Mouse (Mus musculus) embryonic facial prominence, embryonic 11.5 days (tissue): ENCODE measurements at regions not wholly inside any gene's neighbourhood (a gene's known extent, or its start where the extent isn't known, plus 50 kb on each side); places are given as distances from the start of the nearest gene placed in this dataset.

Source experiments
- ATAC-seq: fragments of 200-750 bp; cut with Nextera tagmentation; replicated peaks from 2 replicates; pipeline ENCODE4 v1.8.0; 2017; ENCODE audit warnings: low read depth; ENCODE audit not compliant: insufficient number of reproducible peaks, low FRiP score, low TSS enrichment
- DNase-seq: peaks from one replicate; pipeline ENCODE4 v3.0.0-alpha.2; 2015; ENCODE audit warnings: low spot score
- H3K27ac ChIP-seq: fragments of 300-500 bp; sonication (generic); replicated peaks from 2 replicates; pipeline ENCODE4 v1.5.1; 2014; ENCODE audit warnings: mild to moderate bottlenecking, low read depth, low read length, control low read depth
- H3K27me3 ChIP-seq: fragments of 300-500 bp; sonication (generic); 2 replicates; pipeline ENCODE4 v1.6.1; 2014; ENCODE audit warnings: mild to moderate bottlenecking, low read length, moderate library complexity, mixed read lengths; ENCODE audit not compliant: control insufficient read depth, insufficient read depth
- H3K36me3 ChIP-seq: fragments of 300-500 bp; sonication (generic); replicated peaks from 2 replicates; pipeline ENCODE4 v1.6.1; 2014; ENCODE audit warnings: low read depth, mild to moderate bottlenecking, low read length, moderate library complexity, mixed read lengths; ENCODE audit not compliant: control insufficient read depth, insufficient read depth
- H3K4me1 ChIP-seq: fragments of 300-500 bp; sonication (generic); 2 replicates; pipeline ENCODE4 v1.6.1; 2014; ENCODE audit warnings: low read length, mixed read lengths; ENCODE audit not compliant: control insufficient read depth, insufficient read depth
- H3K4me2 ChIP-seq: fragments of 300-500 bp; sonication (generic); 2 replicates; pipeline ENCODE4 v1.6.1; 2014; ENCODE audit warnings: low read depth, mild to moderate bottlenecking, control low read depth, low read length, moderate library complexity
- H3K4me3 ChIP-seq: fragments of 300-500 bp; sonication (generic); 2 replicates; pipeline ENCODE4 v1.5.1; 2014; ENCODE audit warnings: low read depth, low read length, control low read depth
- H3K9ac ChIP-seq: fragments of 300-500 bp; sonication (generic); replicated peaks from 2 replicates; pipeline ENCODE4 v1.6.1; 2014; ENCODE audit warnings: mild to moderate bottlenecking, control low read depth, low read length
- H3K9me3 ChIP-seq: fragments of 300-500 bp; sonication (generic); replicated peaks from 2 replicates; pipeline ENCODE4 v1.6.1; 2016; ENCODE audit warnings: mild to moderate bottlenecking, low read length, inconsistent platforms, mixed read lengths; ENCODE audit not compliant: control insufficient read depth
- WGBS: fragments of 180-500 bp; shearing (Covaris S2); extraction: QIAGEN DNeasy Blood & Tissue Kit; methylation state at CpG from one replicate; pipeline ENCODE4 v1.1.7; 2014; 5-methylcytosine and 5-hydroxymethylcytosine counted together

DNA sequence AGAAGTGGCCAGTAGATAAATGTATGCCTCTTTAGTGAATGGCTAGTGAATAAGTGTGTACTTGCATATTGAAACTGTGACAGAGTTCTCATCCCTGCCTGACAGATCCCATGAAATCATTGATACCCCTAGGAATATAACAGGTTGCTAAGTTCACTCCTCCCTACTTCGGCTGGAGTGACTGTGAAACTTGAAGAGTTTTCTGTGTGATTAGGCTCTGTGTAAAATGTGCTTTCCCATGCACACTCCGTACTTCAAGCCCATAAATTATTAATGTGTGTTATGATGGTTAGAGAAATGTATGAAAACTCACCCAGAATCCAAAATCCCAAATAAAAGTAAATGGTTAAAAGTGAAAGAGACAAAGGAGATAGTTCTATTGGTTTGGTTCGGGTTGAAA is 580.0 kb downstream of the Zfp352 start:
- no peaks in the 10 kb centered on the region for H3K4me1 ChIP-seq
- 84% methylated on average over 3 of the region's 3 CpGs for WGBS

DNA sequence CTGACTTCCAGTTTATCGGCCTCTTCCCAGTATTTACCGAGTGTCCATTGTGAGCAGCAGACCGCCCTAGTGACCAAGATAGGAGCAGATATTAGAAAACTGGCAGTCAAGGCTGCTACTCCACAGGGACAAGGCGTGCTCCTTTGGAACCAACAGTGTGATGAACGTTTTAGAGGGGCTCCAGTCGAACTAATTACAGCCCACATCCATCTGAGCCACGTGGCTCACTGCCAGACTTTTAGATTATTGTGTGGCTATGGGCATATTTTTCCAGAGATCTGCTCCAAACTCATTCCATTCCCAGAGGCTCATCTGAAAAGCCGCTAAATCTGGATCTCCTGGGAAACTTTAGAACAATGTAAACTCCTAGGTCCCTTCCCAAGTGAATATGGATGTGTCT is 578.9 kb downstream of the Zfp352 start:
- no peak for ATAC-seq

More for the DNA sequence above, 580.0 kb downstream of the Zfp352 start:
- Histone ChIP-seq H3K27ac (no peak overlapping the region), H3K4me2 (no peak overlapping the region), H3K27me3 (no peaks in the 10 kb centered on the region), H3K36me3 (no peaks in the 10 kb centered on the region), H3K9me3 (no peaks in the 10 kb centered on the region), H3K9ac (no peak overlapping the region), H3K4me3 (no peak overlapping the region)
- ATAC-seq (no peak), DNase-seq (no peak)

More for the DNA sequence above, 578.9 kb downstream of the Zfp352 start:
- Histone ChIP-seq H3K4me3 (no peak overlapping the region), H3K27ac (no peak overlapping the region), H3K4me1 (no peaks in the 10 kb centered on the region), H3K4me2 (no peak overlapping the region), H3K27me3 (no peaks in the 10 kb centered on the region), H3K9me3 (no peaks in the 10 kb centered on the region), H3K36me3 (no peaks in the 10 kb centered on the region), H3K9ac (no peak overlapping the region)
- WGBS: 77% methylated on average over 8 of the region's 8 CpGs
- no peak for DNase-seq
